Mouse (Mus musculus) ES-E14 (cell line): Measurements from ENCODE around the gene Lcn12.

ENCODE experiments used
- CHD2 ChIP-seq: IDR thresholded peaks from 2 replicates; pipeline ENCODE4 v1.6.1; 2014; ENCODE audit warnings: mild to moderate bottlenecking, low read depth, low read length, inconsistent platforms
- HCFC1 ChIP-seq: IDR thresholded peaks from 2 replicates; pipeline ENCODE4 v1.6.1; 2012; ENCODE audit warnings: low read length, inconsistent platforms, borderline replicate concordance; ENCODE audit not compliant: insufficient read depth
- MAFK ChIP-seq: IDR thresholded peaks from 2 replicates; pipeline ENCODE4 v1.6.1; 2014; ENCODE audit warnings: mild to moderate bottlenecking, low read depth, low read length, inconsistent platforms; ENCODE audit not compliant: insufficient read depth
- ZC3H11A ChIP-seq: IDR thresholded peaks from 2 replicates; pipeline ENCODE4 v1.6.1; 2012; ENCODE audit warnings: low read depth, mild to moderate bottlenecking, inconsistent platforms, low read length, borderline replicate concordance
- ZNF384 ChIP-seq: IDR thresholded peaks from 2 replicates; pipeline ENCODE4 v1.6.1; 2012; ENCODE audit warnings: low read depth, low read length, inconsistent platforms

DNA sequence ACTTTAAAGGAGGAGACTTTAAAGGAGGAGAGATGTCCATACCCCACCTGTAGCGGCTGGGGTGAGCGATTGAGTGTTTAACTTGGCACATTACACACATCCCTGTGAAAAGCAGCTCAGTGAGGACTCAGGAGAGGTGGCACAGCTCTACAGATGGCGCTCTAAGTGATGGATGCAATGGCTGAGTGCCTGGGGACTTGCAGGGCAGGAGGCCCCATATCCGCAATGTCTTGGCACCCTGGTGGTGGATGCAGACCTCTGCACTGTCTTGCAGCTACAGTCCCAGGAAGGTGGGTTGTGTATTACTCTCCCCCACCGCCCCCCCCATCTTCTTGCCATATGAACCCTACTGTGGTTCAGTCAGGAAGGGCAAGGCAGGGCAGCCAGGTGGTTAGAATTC is 13.3 kb upstream of the Lcn12 start:
- TF ChIP-seq ZC3H11A (no peak), ZNF384 (no peak), MAFK (no peak), HCFC1 (no peak), CHD2 (no peak)
